Mouse (Mus musculus): ENCODE measurements at regions not wholly inside any gene's neighbourhood (a gene's known extent, or its start where the extent isn't known, plus 50 kb on each side); places are given as distances from the start of the nearest gene placed in this dataset.

DNA sequence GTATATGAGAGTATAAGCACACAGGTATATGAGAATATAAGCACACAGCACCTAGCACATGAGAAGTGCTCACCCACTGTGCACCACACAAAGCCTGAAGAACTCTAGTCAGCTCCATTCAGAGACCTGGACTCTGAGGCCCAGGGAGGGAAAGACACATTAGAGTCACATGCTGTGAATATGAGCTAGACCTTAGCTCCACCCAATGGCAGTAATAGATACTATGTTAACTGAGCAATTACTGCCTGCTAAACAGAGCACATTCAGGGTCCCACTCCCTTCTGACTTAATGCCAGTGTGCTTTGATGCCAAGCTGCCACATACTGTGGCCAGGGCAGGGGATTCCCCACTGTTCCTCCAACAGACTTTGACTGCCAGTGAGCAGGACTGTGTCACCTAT, 89.2 kb downstream of the Gm26897 start:
- no peak overlapping the region for H3K4me2 ChIP-seq (ENCODE audit: low read depth, low read length, severe bottlenecking)
- H3K27ac ChIP-seq (ENCODE audit: low read depth, low read length) = no peak overlapping the region
- ATAC-seq (replicated peaks; ENCODE audit: low FRiP score) (no peak), DNase-seq (ENCODE audit: low spot score) (no peak)
- H3K9ac ChIP-seq (ENCODE audit: low read length) = no peak overlapping the region
- H3K27me3 ChIP-seq (ENCODE audit: control insufficient read depth, insufficient read depth, low read length) = no peaks in the 10 kb centered on the region; the same call in 1 of the 2 replicates
- H3K36me3 ChIP-seq (ENCODE audit: control insufficient read depth, insufficient read depth, low read length) = no peaks in the 10 kb centered on the region
- H3K9me3 ChIP-seq (ENCODE audit: control insufficient read depth, low read length) = no peaks in the 10 kb centered on the region
- H3K4me3 ChIP-seq (ENCODE audit: low read depth, low read length) = no peak overlapping the region
- H3K4me1 ChIP-seq (replicated peaks; ENCODE audit: control insufficient read depth, insufficient read depth, low read length) = no peaks in the 10 kb centered on the region

DNA sequence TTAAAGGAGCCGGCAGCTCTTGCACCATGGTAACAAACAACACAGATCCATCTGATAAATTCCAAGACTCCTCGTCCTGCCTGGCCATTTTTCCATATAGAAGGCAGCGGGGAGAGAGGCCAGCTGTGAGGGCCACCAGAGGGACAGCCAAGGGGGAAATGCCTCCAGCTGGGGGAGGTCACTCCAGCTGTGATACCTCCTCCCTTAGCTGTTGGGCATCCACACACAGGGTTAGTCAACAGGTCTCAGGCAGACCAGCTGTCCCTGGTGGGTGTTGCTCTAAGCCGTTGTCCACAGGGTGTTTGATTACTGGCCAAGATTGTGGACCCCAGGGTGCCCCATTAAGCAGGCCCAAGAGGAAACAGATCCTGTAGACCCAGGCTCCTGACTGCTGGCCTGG, 89.7 kb downstream of the Gm26897 start:
- WGBS = 26% methylated on average over 4 of the region's 4 CpGs
- H3K27ac ChIP-seq (ENCODE audit: low read depth, low read length) = no peak overlapping the region

DNA sequence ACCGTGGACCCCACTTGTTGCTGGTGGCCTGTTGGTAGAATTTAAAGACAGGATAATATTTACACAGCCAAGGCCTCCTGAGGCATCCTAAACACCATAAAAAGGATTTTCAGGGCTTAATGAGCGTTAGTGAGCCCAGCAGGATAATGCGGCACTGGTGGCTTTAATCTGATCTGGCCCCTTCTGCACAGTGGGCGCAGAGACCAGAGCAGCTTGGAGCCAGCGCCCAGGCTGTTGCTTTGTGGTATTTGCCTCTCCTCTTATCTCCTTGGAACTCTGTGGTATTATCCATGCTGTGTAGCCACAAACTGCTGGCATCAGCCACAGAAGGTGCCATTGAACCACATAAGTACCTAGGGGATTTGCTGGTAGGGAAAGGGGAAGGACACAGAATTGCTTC, 90.1 kb downstream of the Gm26897 start:
- Histone ChIP-seq H3K4me3 (ENCODE audit: low read depth, low read length) (no peak overlapping the region), H3K4me1 (replicated peaks; ENCODE audit: control insufficient read depth, insufficient read depth, low read length) (no peaks in the 10 kb centered on the region), H3K27me3 (ENCODE audit: control insufficient read depth, insufficient read depth, low read length) (no peaks in the 10 kb centered on the region; the same call in 1 of the 2 replicates), H3K27ac (ENCODE audit: low read depth, low read length) (no peak overlapping the region), H3K36me3 (ENCODE audit: control insufficient read depth, insufficient read depth, low read length) (no peaks in the 10 kb centered on the region), H3K4me2 (ENCODE audit: low read depth, low read length, severe bottlenecking) (no peak overlapping the region), H3K9me3 (ENCODE audit: control insufficient read depth, low read length) (no peaks in the 10 kb centered on the region), H3K9ac (ENCODE audit: low read length) (no peak overlapping the region)
- 15% methylated on average over 5 of the region's 5 CpGs for WGBS
- DNase-seq (ENCODE audit: low spot score) (no peak), ATAC-seq (replicated peaks; ENCODE audit: low FRiP score) (no peak)

More for the DNA sequence above, 89.7 kb downstream of the Gm26897 start:
- Histone ChIP-seq H3K4me1 (replicated peaks; ENCODE audit: control insufficient read depth, insufficient read depth, low read length) (no peaks in the 10 kb centered on the region), H3K4me3 (ENCODE audit: low read depth, low read length) (no peak overlapping the region), H3K36me3 (ENCODE audit: control insufficient read depth, insufficient read depth, low read length) (no peaks in the 10 kb centered on the region), H3K9me3 (ENCODE audit: control insufficient read depth, low read length) (no peaks in the 10 kb centered on the region), H3K4me2 (ENCODE audit: low read depth, low read length, severe bottlenecking) (no peak overlapping the region), H3K9ac (ENCODE audit: low read length) (no peak overlapping the region), H3K27me3 (ENCODE audit: control insufficient read depth, insufficient read depth, low read length) (no peaks in the 10 kb centered on the region; the same call in 1 of the 2 replicates)
- ATAC-seq (replicated peaks; ENCODE audit: low FRiP score) (no peak), DNase-seq (ENCODE audit: low spot score) (no peak)

DNA sequence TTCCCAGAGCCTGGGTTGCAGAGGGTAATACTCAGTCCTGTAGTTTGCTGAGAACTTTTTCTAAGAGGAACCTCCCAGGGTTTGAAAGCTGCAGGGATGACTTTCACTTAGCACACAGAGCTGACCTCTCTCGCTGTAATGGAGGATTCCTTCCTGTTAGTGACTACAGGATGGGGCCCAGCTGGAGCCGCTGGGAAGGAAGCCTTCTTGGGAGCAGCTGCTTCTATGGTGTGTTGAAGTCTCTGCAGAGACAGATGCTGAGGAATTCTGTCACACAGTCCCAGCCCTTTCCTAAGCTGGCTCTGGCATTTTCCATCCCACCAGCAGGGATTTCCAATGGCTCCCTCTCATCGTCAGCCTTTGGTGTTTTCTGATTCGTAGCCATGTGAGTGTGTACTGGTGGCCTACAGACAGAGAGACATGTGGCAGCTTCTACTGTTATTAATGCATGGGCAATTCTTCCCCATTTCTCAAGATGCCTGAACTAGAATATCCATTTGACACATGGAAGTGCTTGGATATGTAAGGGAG, 90.9 kb downstream of the Gm26897 start:
- DNase-seq (ENCODE audit: low spot score) (no peak), ATAC-seq (replicated peaks; ENCODE audit: low FRiP score) (no peak)
- no peak overlapping the region for H3K27ac ChIP-seq (ENCODE audit: low read depth, low read length)
- H3K4me3 ChIP-seq (ENCODE audit: low read depth, low read length) = no peak overlapping the region
- no peaks in the 10 kb centered on the region for H3K9me3 ChIP-seq (ENCODE audit: control insufficient read depth, low read length)
- no peak overlapping the region for H3K9ac ChIP-seq (ENCODE audit: low read length)
- no peaks in the 10 kb centered on the region for H3K36me3 ChIP-seq (ENCODE audit: control insufficient read depth, insufficient read depth, low read length)
- H3K4me1 ChIP-seq (replicated peaks; ENCODE audit: control insufficient read depth, insufficient read depth, low read length) = no peaks in the 10 kb centered on the region
- no peak overlapping the region for H3K4me2 ChIP-seq (ENCODE audit: low read depth, low read length, severe bottlenecking)
- 70% methylated on average over 4 of the region's 4 CpGs for WGBS
- H3K27me3 ChIP-seq (ENCODE audit: control insufficient read depth, insufficient read depth, low read length) = no peaks in the 10 kb centered on the region; the same call in 1 of the 2 replicates

DNA sequence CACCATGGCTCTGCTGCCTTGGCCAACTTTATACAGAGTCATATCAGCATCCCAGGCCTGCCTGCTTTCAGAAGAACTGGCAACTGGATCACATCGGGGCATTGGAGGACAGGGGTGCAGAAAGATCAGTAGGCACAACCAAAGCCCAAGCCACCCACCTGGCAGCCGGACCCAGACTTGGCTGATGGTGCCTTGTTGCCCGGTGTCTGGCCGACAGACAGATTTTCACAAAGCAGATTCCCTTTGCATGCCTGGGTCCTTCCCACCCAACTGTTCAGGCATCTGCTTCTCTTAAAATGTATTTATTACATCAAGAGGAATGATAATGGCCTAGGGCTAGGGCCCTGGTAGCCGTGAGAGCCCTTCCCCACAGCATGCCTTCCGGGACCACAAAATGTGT, 96.2 kb downstream of the Gm26897 start:
- Histone ChIP-seq H3K27ac (ENCODE audit: low read depth, low read length) (no peak overlapping the region), H3K4me2 (ENCODE audit: low read depth, low read length, severe bottlenecking) (no peak overlapping the region), H3K27me3 (ENCODE audit: control insufficient read depth, insufficient read depth, low read length) (peaks cover 6% of the 10 kb centered on the region; the same call in 1 of the 2 replicates), H3K4me1 (replicated peaks; ENCODE audit: control insufficient read depth, insufficient read depth, low read length) (no peaks in the 10 kb centered on the region), H3K4me3 (ENCODE audit: low read depth, low read length) (no peak overlapping the region), H3K9me3 (ENCODE audit: control insufficient read depth, low read length) (no peaks in the 10 kb centered on the region), H3K9ac (ENCODE audit: low read length) (no peak overlapping the region), H3K36me3 (ENCODE audit: control insufficient read depth, insufficient read depth, low read length) (no peaks in the 10 kb centered on the region)
- ATAC-seq (replicated peaks; ENCODE audit: low FRiP score) (no peak), DNase-seq (ENCODE audit: low spot score) (no peak)
- 93% methylated on average over 6 of the region's 6 CpGs for WGBS

DNA sequence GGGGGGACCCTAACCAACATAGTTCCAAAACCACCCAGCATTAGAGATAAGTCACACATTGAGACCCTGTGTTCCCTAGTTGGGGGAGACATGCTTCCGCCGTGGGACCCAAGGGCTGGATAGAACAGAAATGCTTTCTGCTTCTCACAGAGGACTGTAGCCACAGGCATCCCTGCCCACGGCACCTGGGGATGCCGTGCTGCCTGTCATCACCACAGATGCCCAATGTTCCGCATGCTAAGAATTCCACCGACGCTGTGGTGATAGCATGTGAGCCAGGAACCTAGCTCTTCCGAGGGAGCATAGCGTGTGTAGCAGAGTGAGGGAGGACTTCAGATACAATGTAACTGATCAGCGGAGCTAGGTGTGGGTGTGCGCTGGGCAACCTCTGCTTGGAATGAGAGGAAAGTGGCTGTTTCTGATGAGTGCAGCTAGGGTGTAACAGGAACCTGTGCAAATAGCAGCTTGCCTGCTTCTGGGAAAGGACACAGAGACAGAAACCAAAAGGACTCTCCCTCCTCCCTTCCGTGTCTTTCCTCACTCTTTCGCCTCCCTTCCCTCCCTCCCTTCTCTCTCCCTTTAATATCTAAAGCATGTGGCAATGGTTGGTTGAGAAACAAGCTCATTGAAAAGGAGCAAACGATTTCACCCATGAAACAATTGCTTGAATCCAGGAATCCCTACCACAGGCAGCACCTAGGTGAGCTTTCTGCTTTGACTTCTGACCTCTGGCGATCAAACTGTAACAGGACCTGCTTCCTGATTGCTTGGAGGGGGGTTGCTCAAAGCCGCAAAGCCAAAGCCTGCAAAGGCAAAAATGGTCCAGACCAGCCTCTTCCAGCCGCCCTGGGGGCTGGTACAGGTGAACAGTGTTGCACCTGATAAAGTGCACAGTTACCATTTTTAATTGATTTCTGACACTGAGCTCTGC, 102.3 kb downstream of the Gm26897 start:
- no peak for ATAC-seq (replicated peaks; ENCODE audit: low FRiP score)
- Histone ChIP-seq H3K27ac (ENCODE audit: low read depth, low read length) (no peak overlapping the region), H3K36me3 (ENCODE audit: control insufficient read depth, insufficient read depth, low read length) (no peaks in the 10 kb centered on the region), H3K27me3 (ENCODE audit: control insufficient read depth, insufficient read depth, low read length) (peaks cover 26% of the 10 kb centered on the region), H3K9ac (ENCODE audit: low read length) (no peak overlapping the region), H3K4me3 (ENCODE audit: low read depth, low read length) (0 out of 2 replicates have a peak overlapping the region, but pooled peaks have one; percentile 2), H3K4me2 (ENCODE audit: low read depth, low read length, severe bottlenecking) (peak overlapping the region; percentile 34; the same call in 1 of the 2 replicates), H3K9me3 (ENCODE audit: control insufficient read depth, low read length) (no peaks in the 10 kb centered on the region), H3K4me1 (replicated peaks; ENCODE audit: control insufficient read depth, insufficient read depth, low read length) (peaks cover 22% of the 10 kb centered on the region)
- no peak for DNase-seq (ENCODE audit: low spot score)
- 35% methylated on average over 17 of the region's 17 CpGs for WGBS

DNA sequence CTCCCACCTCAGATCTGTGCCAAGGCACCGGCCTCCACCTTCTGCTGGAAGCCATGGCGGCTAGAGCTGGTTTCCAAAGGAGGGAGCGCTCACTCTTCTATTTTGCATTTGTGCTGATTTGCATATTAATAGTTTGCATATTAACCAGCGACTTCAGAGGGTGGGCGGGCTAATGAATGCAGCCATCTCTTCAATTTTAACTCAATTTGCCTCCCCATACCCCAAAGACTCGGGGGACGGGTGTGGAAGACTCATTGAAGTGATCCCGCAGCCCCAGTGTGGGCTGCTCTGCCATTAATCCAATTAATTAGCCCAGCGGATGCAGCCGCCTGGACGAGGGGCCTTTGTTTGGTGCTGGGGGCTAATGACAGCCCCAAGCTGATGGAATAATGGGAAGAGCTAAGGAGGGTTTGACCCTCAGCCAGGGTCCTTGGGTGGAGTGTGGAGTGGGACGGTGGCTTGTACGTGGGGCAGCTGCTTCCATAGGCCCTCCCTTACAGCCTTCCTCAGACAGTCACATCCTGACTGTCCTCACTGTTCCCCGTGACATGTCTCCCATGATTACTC, 103.0 kb downstream of the Gm26897 start:
- no peaks in the 10 kb centered on the region for H3K9me3 ChIP-seq (ENCODE audit: control insufficient read depth, low read length)
- no peak overlapping the region for H3K4me3 ChIP-seq (ENCODE audit: low read depth, low read length)
- peak overlapping the region; percentile 44; the same call in 1 of the 2 replicates for H3K27ac ChIP-seq (ENCODE audit: low read depth, low read length)
- ATAC-seq (replicated peaks; ENCODE audit: low FRiP score) (peak; percentile 88), DNase-seq (ENCODE audit: low spot score) (peak; percentile 80)
- no peak overlapping the region for H3K9ac ChIP-seq (ENCODE audit: low read length)
- H3K4me2 ChIP-seq (ENCODE audit: low read depth, low read length, severe bottlenecking) = peak overlapping the region; percentile 34; the same call in 1 of the 2 replicates
- peaks cover 26% of the 10 kb centered on the region for H3K27me3 ChIP-seq (ENCODE audit: control insufficient read depth, insufficient read depth, low read length)
- H3K36me3 ChIP-seq (ENCODE audit: control insufficient read depth, insufficient read depth, low read length) = no peaks in the 10 kb centered on the region
- peaks cover 22% of the 10 kb centered on the region for H3K4me1 ChIP-seq (replicated peaks; ENCODE audit: control insufficient read depth, insufficient read depth, low read length)
- 2% methylated on average over 14 of the region's 14 CpGs for WGBS

DNA sequence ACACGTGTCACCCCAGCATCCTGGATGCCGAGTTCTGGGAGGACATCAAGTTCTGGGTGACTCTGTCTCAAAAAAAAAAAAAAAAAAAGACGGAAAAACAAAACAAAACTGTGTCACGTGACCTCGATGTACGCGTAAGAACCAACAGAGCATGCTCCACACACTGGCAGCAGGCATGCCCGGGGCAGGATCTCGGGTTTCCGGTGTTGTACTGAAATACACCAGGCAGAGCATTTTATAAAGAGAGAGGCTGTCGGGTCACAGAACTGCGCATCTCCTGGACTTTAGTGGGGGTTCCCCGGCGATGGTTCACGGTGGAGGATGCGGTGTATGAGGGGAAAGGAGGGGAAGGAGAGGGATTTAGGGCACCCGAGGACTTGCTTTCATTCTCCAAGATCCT, 108.7 kb downstream of the Gm26897 start:
- ATAC-seq (replicated peaks; ENCODE audit: low FRiP score) (no peak), DNase-seq (ENCODE audit: low spot score) (peak; percentile 64)
- peaks cover 15% of the 10 kb centered on the region; the same call in 1 of the 2 replicates for H3K27me3 ChIP-seq (ENCODE audit: control insufficient read depth, insufficient read depth, low read length)
- H3K9ac ChIP-seq (ENCODE audit: low read length) = no peak overlapping the region
- H3K27ac ChIP-seq (ENCODE audit: low read depth, low read length) = peak overlapping the region; percentile 59
- peaks cover 14% of the 10 kb centered on the region for H3K4me1 ChIP-seq (replicated peaks; ENCODE audit: control insufficient read depth, insufficient read depth, low read length)
- 0 out of 2 replicates have a peak overlapping the region, but pooled peaks have one; percentile 22 for H3K4me2 ChIP-seq (ENCODE audit: low read depth, low read length, severe bottlenecking)
- H3K4me3 ChIP-seq (ENCODE audit: low read depth, low read length) = no peak overlapping the region
- H3K36me3 ChIP-seq (ENCODE audit: control insufficient read depth, insufficient read depth, low read length) = no peaks in the 10 kb centered on the region
- 51% methylated on average over 17 of the region's 17 CpGs for WGBS
- H3K9me3 ChIP-seq (ENCODE audit: control insufficient read depth, low read length) = no peaks in the 10 kb centered on the region
